Mouse (Mus musculus) heart, embryonic 15.5 days (tissue): ENCODE results near the gene Yipf3. TPM values are rescaled to one million over a fixed set of nuclear protein-coding genes. Genes with fewer than 3 reads are reported as not detected.

ENCODE experiments used
- ATAC-seq: fragments of 200-750 bp; cut with Nextera tagmentation; replicated peaks from 2 replicates; pipeline ENCODE4 v1.8.0; 2017; ENCODE audit warnings: low read depth, moderate TSS enrichment; ENCODE audit not compliant: insufficient number of reproducible peaks, insufficient read depth, low FRiP score
- H3K27ac ChIP-seq: fragments of 300-500 bp; sonication (generic); 2 replicates; pipeline ENCODE4 v1.5.1; 2015; ENCODE audit warnings: mild to moderate bottlenecking, inconsistent platforms
- H3K27me3 ChIP-seq: fragments of 300-500 bp; sonication (generic); 2 replicates; pipeline ENCODE4 v1.6.1; 2015; ENCODE audit warnings: inconsistent platforms
- H3K36me3 ChIP-seq: fragments of 300-500 bp; sonication (generic); 2 replicates; pipeline ENCODE4 v1.6.1; 2015; ENCODE audit warnings: mild to moderate bottlenecking, inconsistent platforms
- H3K4me1 ChIP-seq: fragments of 300-500 bp; sonication (generic); replicated peaks from 2 replicates; pipeline ENCODE4 v1.6.1; 2015; ENCODE audit warnings: inconsistent platforms
- H3K4me2 ChIP-seq: fragments of 300-500 bp; sonication (generic); 2 replicates; pipeline ENCODE4 v1.6.1; 2015; ENCODE audit warnings: inconsistent platforms, mild to moderate bottlenecking, moderate library complexity
- H3K4me3 ChIP-seq: fragments of 300-500 bp; sonication (generic); 2 replicates; pipeline ENCODE4 v1.5.1; 2015; ENCODE audit warnings: mild to moderate bottlenecking, inconsistent platforms
- H3K9ac ChIP-seq: fragments of 300-500 bp; sonication (generic); 2 replicates; pipeline ENCODE4 v1.6.1; 2015; ENCODE audit warnings: mild to moderate bottlenecking, inconsistent platforms
- H3K9me3 ChIP-seq: fragments of 300-500 bp; sonication (generic); replicated peaks from 2 replicates; pipeline ENCODE4 v1.6.1; 2016; ENCODE audit warnings: inconsistent platforms
- WGBS: fragments of 180-500 bp; shearing (Covaris S2); methylation state at CpG from one replicate; pipeline ENCODE4 v1.1.7; 2015; ENCODE audit warnings: mixed read lengths; 5-methylcytosine and 5-hydroxymethylcytosine counted together
- microRNA counts: library from miRNA; unstranded; fragments of <30 nt; microRNA quantifications from one replicate; lab custom pipeline; 2016
- microRNA-seq: library from miRNA; unstranded; fragments of <30 nt; microRNA quantifications from one replicate; pipeline ENCODE4, GENCODE M21; 2016
- polyA plus RNA-seq: library from polyadenylated mRNA; unstranded; fragments of >200 nt; fragmentation: Nextera tagmentation; extraction: Ambion mirVana; gene quantifications from 2 replicates; pipeline ENCODE4 v1.2.1, GENCODE M21; 2015

Gene Yipf3
- polyA plus RNA-seq, 1 experiment from 2014 or later, result 72.1 TPM

GRCm38 (mm10) chr17:46284653-46285052 is 36.8 kb downstream of the Yipf3 start:
- H3K4me2 ChIP-seq, result no peak overlapping the region

GRCm38 (mm10) chr17:46285407-46285806 is 37.5 kb downstream of the Yipf3 start:
- ATAC-seq, result no peak
- H3K27me3 ChIP-seq, result no peaks in the 10 kb centered on the region
- no peak overlapping the region for H3K27ac ChIP-seq
- H3K9me3 ChIP-seq, result no peaks in the 10 kb centered on the region
- H3K36me3 ChIP-seq, result no peaks in the 10 kb centered on the region
- H3K4me1 ChIP-seq, result peaks cover 28% of the 10 kb centered on the region
- 51% methylated on average over 6 of the region's 6 CpGs for WGBS
- H3K4me3 ChIP-seq, result no peak overlapping the region
- no peak overlapping the region for H3K9ac ChIP-seq
- no peak overlapping the region for H3K4me2 ChIP-seq

More at GRCm38 (mm10) chr17:46284653-46285052, 36.8 kb downstream of the Yipf3 start:
- H3K4me3 ChIP-seq, result no peak overlapping the region
- H3K27me3 ChIP-seq, result no peaks in the 10 kb centered on the region
- no peak overlapping the region for H3K27ac ChIP-seq
- no peak for ATAC-seq
- no peak overlapping the region for H3K9ac ChIP-seq
- H3K36me3 ChIP-seq, result peaks cover 6% of the 10 kb centered on the region
- no peaks in the 10 kb centered on the region for H3K9me3 ChIP-seq
- WGBS, result 51% methylated on average over 7 of the region's 7 CpGs
- peaks cover 28% of the 10 kb centered on the region for H3K4me1 ChIP-seq

GRCm38 (mm10) chr17:46287678-46288095 is 39.8 kb downstream of the Yipf3 start:
- Histone ChIP-seq H3K4me1 (peaks cover 11% of the 10 kb centered on the region), H3K9me3 (no peaks in the 10 kb centered on the region), H3K4me3 (no peak overlapping the region), H3K4me2 (no peak overlapping the region), H3K27me3 (no peaks in the 10 kb centered on the region), H3K27ac (peak overlapping the region; percentile 11; the same call in 1 of the 2 replicates), H3K9ac (no peak overlapping the region), H3K36me3 (no peaks in the 10 kb centered on the region)
- WGBS, result 49% methylated on average over 11 of the region's 11 CpGs
- peak; percentile 70 for ATAC-seq

GRCm38 (mm10) chr17:46296601-46297000 is 48.7 kb downstream of the Yipf3 start:
- Histone ChIP-seq H3K4me2 (no peak overlapping the region), H3K9me3 (no peaks in the 10 kb centered on the region), H3K4me3 (peak overlapping the region; percentile 66; the same call in 1 of the 2 replicates), H3K27me3 (peaks cover 69% of the 10 kb centered on the region), H3K4me1 (peaks cover 17% of the 10 kb centered on the region), H3K27ac (no peak overlapping the region), H3K36me3 (no peaks in the 10 kb centered on the region), H3K9ac (no peak overlapping the region)
- 43% methylated on average over 6 of the region's 6 CpGs for WGBS
- ATAC-seq, result no peak

- no peak for ATAC-seq
- Histone ChIP-seq H3K27ac (no peak overlapping the region), H3K4me2 (peak overlapping the region; percentile 100), H3K36me3 (no peaks in the 10 kb centered on the region), H3K4me3 (peak overlapping the region; percentile 66), H3K9me3 (no peaks in the 10 kb centered on the region), H3K27me3 (peaks cover 69% of the 10 kb centered on the region), H3K4me1 (peaks cover 17% of the 10 kb centered on the region), H3K9ac (peak overlapping the region; percentile 66)
- 11% methylated on average over 6 of the region's 6 CpGs for WGBS
Measured at GRCm38 (mm10) chr17:46297028-46297363, 49.1 kb downstream of the Yipf3 start.

GRCm38 (mm10) chr17:46297364-46298219 is 49.7 kb downstream of the Yipf3 start, which contains the start of gene Dlk2:
TSS of gene Dlk2 (plus strand) at chr17:46297421.
- WGBS, result under 1% methylated on average over 78 of the region's 86 CpGs
- Histone ChIP-seq H3K9me3 (no peaks in the 10 kb centered on the region), H3K4me3 (peak within 1 kb of the TSS; percentile 66), H3K27ac (no peak within 1 kb of the TSS), H3K27me3 (peaks cover 69% of the 10 kb centered on the region), H3K36me3 (no peaks in the 10 kb centered on the region), H3K9ac (peak within 1 kb of the TSS; percentile 66), H3K4me2 (peak within 1 kb of the TSS; percentile 100), H3K4me1 (peaks cover 17% of the 10 kb centered on the region)
- peak; percentile 18; the same call in 1 of the 2 replicates for ATAC-seq

- ATAC-seq, result peak; percentile 55; the same call in 1 of the 2 replicates
- H3K9ac ChIP-seq, result peak overlapping the region; percentile 66
- peak overlapping the region; percentile 66 for H3K4me3 ChIP-seq
- H3K27me3 ChIP-seq, result peaks cover 63% of the 10 kb centered on the region
- H3K27ac ChIP-seq, result no peak overlapping the region
- peaks cover 17% of the 10 kb centered on the region for H3K4me1 ChIP-seq
- H3K36me3 ChIP-seq, result no peaks in the 10 kb centered on the region
- no peaks in the 10 kb centered on the region for H3K9me3 ChIP-seq
- H3K4me2 ChIP-seq, result peak overlapping the region; percentile 100
- under 1% methylated on average over 48 of the region's 48 CpGs for WGBS
Measured at GRCm38 (mm10) chr17:46298220-46298913, 50.5 kb downstream of the Yipf3 start.

GRCm38 (mm10) chr17:46301892-46302291 is 54.0 kb downstream of the Yipf3 start:
- H3K9ac ChIP-seq, result no peak overlapping the region
- H3K4me2 ChIP-seq, result no peak overlapping the region
- H3K4me1 ChIP-seq, result peaks cover 17% of the 10 kb centered on the region
- 65% methylated on average over 12 of the region's 12 CpGs for WGBS
- no peak for ATAC-seq
- no peaks in the 10 kb centered on the region for H3K9me3 ChIP-seq
- H3K4me3 ChIP-seq, result no peak overlapping the region
- no peaks in the 10 kb centered on the region for H3K36me3 ChIP-seq
- no peak overlapping the region for H3K27ac ChIP-seq
- peaks cover 35% of the 10 kb centered on the region for H3K27me3 ChIP-seq

MicroRNAs encoded within 50 kb of the gene (microRNA counts, 519-probe panel; counts per million panel counts)
- microRNA mmu-miR-693-3p (lab: Ali Mortazavi, UCI), result not detected
- not detected for microRNA mmu-miR-693-5p (lab: Ali Mortazavi, UCI)

Small RNA genes within 50 kb of the gene (microRNA-seq; reads per million reads assigned to microRNA genes)
- gene Mir693, result 0.84 reads per million

Other genes with a start within 250 kb of the Yipf3 start
- 6.0 and 7.4 TPM in 2 replicates for gene Vegfa, start 215.7 kb upstream of the Yipf3 start, polyA plus RNA-seq
- gene Mrps18a, start 137.1 kb upstream of the Yipf3 start, polyA plus RNA-seq, result 118 and 121 TPM in 2 replicates
- 5.8 and 6.9 TPM in 2 replicates for gene Rsph9, start 103.9 kb upstream of the Yipf3 start, polyA plus RNA-seq
- 31.4 and 34.4 TPM in 2 replicates for gene Mad2l1bp, start 94.5 kb upstream of the Yipf3 start, polyA plus RNA-seq
- gene Gtpbp2, start 87.0 kb upstream of the Yipf3 start, polyA plus RNA-seq, result 33.8 and 36.8 TPM in 2 replicates
- gene Polh, start 45.4 kb upstream of the Yipf3 start, polyA plus RNA-seq, result 11.7 and 12.7 TPM in 2 replicates
- 15.1 and 22.0 TPM in 2 replicates for gene Xpo5, start 45.3 kb upstream of the Yipf3 start, polyA plus RNA-seq
- 36.3 and 51.0 TPM in 2 replicates for gene Polr1c, start within 50 bp of the Yipf3 start, polyA plus RNA-seq
- gene Lrrc73, start 5.5 kb downstream of the Yipf3 start, polyA plus RNA-seq, result 0.47 and 0.94 TPM in 2 replicates
- gene Tjap1, start 34.9 kb downstream of the Yipf3 start, polyA plus RNA-seq, result 39.5 and 44.9 TPM in 2 replicates
- 0.49 and 1.7 TPM in 2 replicates for gene Dlk2, start 49.3 kb downstream of the Yipf3 start, polyA plus RNA-seq
- gene Abcc10, start 80.3 kb downstream of the Yipf3 start, polyA plus RNA-seq, result 4.3 and 4.6 TPM in 2 replicates
- gene Zfp318, start 135.7 kb downstream of the Yipf3 start, polyA plus RNA-seq, result 6.4 and 6.5 TPM in 2 replicates
- gene Crip3, start 180.8 kb downstream of the Yipf3 start, polyA plus RNA-seq, result 3.5 and 28.8 TPM in 2 replicates
- 0.25 and 0.74 TPM in 2 replicates for gene Slc22a7, start 190.4 kb downstream of the Yipf3 start, polyA plus RNA-seq
- gene Ttbk1, start 239.6 kb downstream of the Yipf3 start, polyA plus RNA-seq, result 0.05 and 0.29 TPM in 2 replicates
- gene Dnph1, start 248.6 kb downstream of the Yipf3 start, polyA plus RNA-seq, result 23.1 and 27.6 TPM in 2 replicates